Comparison of ENCODE assay signal across 10 mouse cellular contexts in the genomic region with DNA sequence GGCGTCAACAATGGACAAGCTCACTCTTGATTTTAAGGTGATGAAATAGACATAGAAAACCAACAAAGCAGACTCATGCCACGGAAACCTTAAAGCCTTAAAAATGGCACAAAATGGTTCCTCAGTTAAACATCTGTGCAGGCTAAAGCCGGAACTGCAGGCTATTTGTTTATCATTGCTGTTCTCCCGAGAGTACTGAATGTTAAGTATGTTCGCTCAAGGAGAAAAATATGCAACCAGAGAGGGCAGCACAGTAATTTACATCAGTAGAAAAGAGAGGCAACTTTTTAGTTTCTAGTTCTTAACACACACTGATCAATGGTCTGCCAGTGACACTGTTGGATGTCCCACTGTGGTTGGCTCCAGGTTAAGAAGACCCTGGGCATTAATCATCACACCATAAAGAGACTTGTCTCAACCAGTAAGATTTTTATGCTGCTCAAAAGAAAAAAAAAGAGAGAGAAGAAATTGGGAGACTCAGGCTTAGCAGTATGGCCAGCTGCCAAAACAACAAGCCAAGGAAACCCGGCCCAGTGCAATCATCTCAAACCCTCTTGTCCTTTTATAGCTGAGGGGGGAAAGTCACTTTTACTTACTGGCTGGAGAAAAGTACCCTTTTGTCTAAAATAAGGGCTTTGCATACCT.
DNase-seq lines count a peak whose midpoint lies in the region; ATAC-seq lines count a peak whose summit lies in the region.
"Had no signal": no experiment of that assay in that cellular context is flagged by ENCODE, and none has a peak within 500 bp of the region (broad histone marks: within the 10 kb centered on the region; RNA-seq: fewer than 3 reads in every experiment).

No protein-coding gene starts in this region.

- 0 out of 2 replicates have a peak, but pooled peaks cover 3% of the 10 kb centered on the region for H3K4me1 ChIP-seq in kidney, embryonic 14.5 days (ENCODE audit: control insufficient read depth, insufficient read depth, low read length)
- H3K4me1 ChIP-seq in brown adipose tissue, adult 24 weeks (ENCODE audit: control insufficient read depth, insufficient read depth, insufficient read length, low read length), result peaks cover 2% of the 10 kb centered on the region; the same call in 1 of the 2 replicates
- H3K4me1 ChIP-seq: liver, embryonic 15.5 days; neural tube, embryonic 12.5 days had no signal

- WGBS in kidney, embryonic 14.5 days, result 48% methylated on average over 6 of the region's 6 CpGs

- no peak overlapping the region; the same call in 1 of the 2 replicates for H3K27ac ChIP-seq in kidney, embryonic 14.5 days (ENCODE audit: low read depth, low read length)
- H3K27ac ChIP-seq in brown adipose tissue, adult 24 weeks (replicated peaks; ENCODE audit: low read depth, low read length), result peak overlapping the region; percentile 37
- H3K27ac ChIP-seq: heart, embryonic 15.5 days; liver, embryonic 15.5 days; neural tube, embryonic 12.5 days had no signal

- no peak for ATAC-seq in kidney, embryonic 14.5 days (ENCODE audit: low FRiP score, low TSS enrichment)

- DNase-seq in kidney, adult 18-20 months, result peak; percentile 24
- DNase-seq in heart, postnatal 4 days, result peak; percentile 48
- peak; percentile 56 for DNase-seq in lung, postnatal 36 days
- no peak for DNase-seq in layer of hippocampus, adult 8-10 months (ENCODE audit: low spot score in 2 of 2)
- no peak for DNase-seq in right cerebral cortex, adult 2 months (ENCODE audit: low spot score in 2 of 2)

- no peaks in the 10 kb centered on the region for H3K27me3 ChIP-seq in kidney, embryonic 14.5 days (ENCODE audit: control insufficient read depth, insufficient read depth, low read length)
- H3K27me3 ChIP-seq: heart, embryonic 15.5 days; liver, embryonic 15.5 days; neural tube, embryonic 12.5 days had no signal

- H3K9me3 ChIP-seq in kidney, embryonic 14.5 days (ENCODE audit: control insufficient read depth, low read length), result no peaks in the 10 kb centered on the region
- H3K9me3 ChIP-seq: heart, embryonic 15.5 days; liver, embryonic 15.5 days; neural tube, embryonic 12.5 days had no signal

- no peak overlapping the region for H3K4me3 ChIP-seq in kidney, embryonic 14.5 days (ENCODE audit: low read length)
- no peak overlapping the region for H3K4me3 ChIP-seq in brown adipose tissue, adult 24 weeks (ENCODE audit: insufficient read depth, low read depth, low read length)
- H3K4me3 ChIP-seq: heart, embryonic 15.5 days; liver, embryonic 15.5 days; neural tube, embryonic 12.5 days had no signal

- H3K9ac ChIP-seq in kidney, embryonic 14.5 days (ENCODE audit: low read depth, low read length), result no peak overlapping the region
- H3K9ac ChIP-seq: heart, embryonic 15.5 days; liver, embryonic 15.5 days; neural tube, embryonic 12.5 days had no signal

- H3K36me3 ChIP-seq in kidney, embryonic 14.5 days (ENCODE audit: control insufficient read depth, insufficient read depth, low read length), result no peaks in the 10 kb centered on the region
- H3K36me3 ChIP-seq: liver, embryonic 15.5 days; neural tube, embryonic 12.5 days had no signal

- H3K4me2 ChIP-seq in kidney, embryonic 14.5 days (replicated peaks; ENCODE audit: low read depth, low read length), result no peak overlapping the region
- H3K4me2 ChIP-seq: heart, embryonic 15.5 days; liver, embryonic 15.5 days; neural tube, embryonic 12.5 days had no signal

Comparison
In these comparisons a context has a peak if more than half of its experiments do, and no peak if none do; other contexts are left out.
1. DNase-seq: peak in kidney, adult 18-20 months (single experiment), heart, postnatal 4 days (single experiment) and lung, postnatal 36 days (single experiment); none in layer of hippocampus, adult 8-10 months (0 of 2) and right cerebral cortex, adult 2 months (0 of 2).